Mouse (Mus musculus): ENCODE measurements around the gene Rpl7l1.

Gene Rpl7l1

GRCm38 (mm10) chr17:46775070-46775469 lies 7.4 kb downstream of the Rpl7l1 start:
- no peak for DNase-seq (ENCODE audit: low spot score in 2 of 2)

GRCm38 (mm10) chr17:46774131-46774472 lies 8.4 kb downstream of the Rpl7l1 start:
- no peak for DNase-seq (ENCODE audit: low spot score in 2 of 2)

- DNase-seq (ENCODE audit: low spot score in 2 of 2) = no peak
These were observed 9.0 kb downstream of the Rpl7l1 start for GRCm38 (mm10) chr17:46773278-46774130.

GRCm38 (mm10) chr17:46772404-46773277 lies 9.8 kb downstream of the Rpl7l1 start, which contains the start of gene 2310039H08Rik:
Gene 2310039H08Rik, plus strand, starts transcription at chr17:46772635.
- peak; percentile 73 to 81 for DNase-seq (ENCODE audit: low spot score in 2 of 2)

- no peak for DNase-seq (ENCODE audit: low spot score in 2 of 2)
These were observed 10.5 kb downstream of the Rpl7l1 start for GRCm38 (mm10) chr17:46772038-46772403.

- DNase-seq (ENCODE audit: low spot score in 2 of 2) = no peak
These were observed 10.9 kb downstream of the Rpl7l1 start for GRCm38 (mm10) chr17:46771616-46772015.

GRCm38 (mm10) chr17:46771025-46771424 lies 11.4 kb downstream of the Rpl7l1 start:
- DNase-seq (ENCODE audit: low spot score in 2 of 2) = no peak

- DNase-seq (ENCODE audit: low spot score in 2 of 2) = no peak
These were observed 11.9 kb downstream of the Rpl7l1 start for GRCm38 (mm10) chr17:46770546-46770945.

- no peak for DNase-seq (ENCODE audit: low spot score in 2 of 2)
These were observed 14.6 kb downstream of the Rpl7l1 start for GRCm38 (mm10) chr17:46767868-46768267.

- DNase-seq (ENCODE audit: low spot score in 2 of 2) = peak; percentile 72 to 76
These were observed 17.6 kb downstream of the Rpl7l1 start for GRCm38 (mm10) chr17:46764916-46765315.

GRCm38 (mm10) chr17:46763544-46763943 lies 18.9 kb downstream of the Rpl7l1 start, which contains the start of gene Ptcra:
Gene Ptcra, minus strand, starts transcription at chr17:46763712.
- no peak for DNase-seq (ENCODE audit: low spot score in 2 of 2)

GRCm38 (mm10) chr17:46758753-46759152 lies 23.7 kb downstream of the Rpl7l1 start:
- peak in 1 of 2 experiments; percentile 50 for DNase-seq (ENCODE audit: low spot score in 2 of 2)

- DNase-seq (ENCODE audit: low spot score in 2 of 2) = peak; percentile 98 to 99
These were observed 30.5 kb downstream of the Rpl7l1 start, which contains the start of gene Cnpy3 for GRCm38 (mm10) chr17:46751794-46752556. Gene Cnpy3, minus strand, starts transcription at chr17:46752214.

GRCm38 (mm10) chr17:46751056-46751793 lies 31.2 kb downstream of the Rpl7l1 start:
- no peak for DNase-seq (ENCODE audit: low spot score in 2 of 2)

GRCm38 (mm10) chr17:46750580-46750979 lies 31.9 kb downstream of the Rpl7l1 start:
- no peak for DNase-seq (ENCODE audit: low spot score in 2 of 2)

- DNase-seq (ENCODE audit: low spot score in 2 of 2) = no peak
These were observed 33.2 kb downstream of the Rpl7l1 start for GRCm38 (mm10) chr17:46749282-46749681.

- DNase-seq (ENCODE audit: low spot score in 2 of 2) = no peak
These were observed 34.7 kb downstream of the Rpl7l1 start for GRCm38 (mm10) chr17:46747806-46748205.

- no peak for DNase-seq (ENCODE audit: low spot score in 2 of 2)
These were observed 35.2 kb downstream of the Rpl7l1 start for GRCm38 (mm10) chr17:46747234-46747633.

- no peak for DNase-seq (ENCODE audit: low spot score in 2 of 2)
These were observed 37.0 kb downstream of the Rpl7l1 start for GRCm38 (mm10) chr17:46745506-46745905.

- no peak for DNase-seq (ENCODE audit: low spot score in 2 of 2)
These were observed 39.5 kb downstream of the Rpl7l1 start for GRCm38 (mm10) chr17:46742986-46743385.

- no peak for DNase-seq (ENCODE audit: low spot score in 2 of 2)
These were observed 41.2 kb downstream of the Rpl7l1 start for GRCm38 (mm10) chr17:46741305-46741704.
